Mouse (Mus musculus) hindbrain, embryonic 12.5 days (tissue): ENCODE data around the gene Inhba. TPM values are rescaled to one million over a fixed set of nuclear protein-coding genes. Genes with fewer than 3 reads are reported as not detected.

Experiments used
- ATAC-seq: fragments of 200-750 bp; cut with Nextera tagmentation; 2 replicates; pipeline ENCODE4 v1.8.0; 2017; ENCODE audit warnings: moderate TSS enrichment; ENCODE audit not compliant: low FRiP score
- H3K27ac ChIP-seq: fragments of 300-500 bp; sonication (generic); 2 replicates; pipeline ENCODE4 v1.5.1; 2016; ENCODE audit warnings: mild to moderate bottlenecking
- H3K27me3 ChIP-seq: fragments of 300-500 bp; sonication (generic); 2 replicates; pipeline ENCODE4 v1.6.1; 2016; ENCODE audit warnings: mild to moderate bottlenecking
- H3K36me3 ChIP-seq: fragments of 300-500 bp; sonication (generic); 2 replicates; pipeline ENCODE4 v1.6.1; 2016; ENCODE audit warnings: mild to moderate bottlenecking
- H3K4me1 ChIP-seq: fragments of 300-500 bp; sonication (generic); 2 replicates; pipeline ENCODE4 v1.6.1; 2016
- H3K4me2 ChIP-seq: fragments of 300-500 bp; sonication (generic); replicated peaks from 2 replicates; pipeline ENCODE4 v1.6.1; 2016; ENCODE audit warnings: mild to moderate bottlenecking
- H3K4me3 ChIP-seq: fragments of 300-500 bp; sonication (generic); 2 replicates; pipeline ENCODE4 v1.5.1; 2016; ENCODE audit warnings: mild to moderate bottlenecking
- H3K9ac ChIP-seq: fragments of 300-500 bp; sonication (generic); 2 replicates; pipeline ENCODE4 v1.6.1; 2016; ENCODE audit warnings: mild to moderate bottlenecking, moderate library complexity
- H3K9me3 ChIP-seq: fragments of 300-500 bp; sonication (generic); replicated peaks from 2 replicates; pipeline ENCODE4 v1.6.1; 2016; ENCODE audit warnings: mild to moderate bottlenecking
- WGBS: fragments of 180-500 bp; shearing (Covaris S2); methylation state at CpG from one replicate; pipeline ENCODE4 v1.1.7; 2016; 5-methylcytosine and 5-hydroxymethylcytosine counted together
- polyA plus RNA-seq: library from polyadenylated mRNA; unstranded; fragments of >200 nt; fragmentation: Nextera tagmentation; extraction: Ambion mirVana; gene quantifications from 2 replicates; pipeline ENCODE4 v1.2.1, GENCODE M21; 2016

The Inhba gene
- polyA plus RNA-seq, 1 experiment from 2014 or later: 3.5 TPM

DNA sequence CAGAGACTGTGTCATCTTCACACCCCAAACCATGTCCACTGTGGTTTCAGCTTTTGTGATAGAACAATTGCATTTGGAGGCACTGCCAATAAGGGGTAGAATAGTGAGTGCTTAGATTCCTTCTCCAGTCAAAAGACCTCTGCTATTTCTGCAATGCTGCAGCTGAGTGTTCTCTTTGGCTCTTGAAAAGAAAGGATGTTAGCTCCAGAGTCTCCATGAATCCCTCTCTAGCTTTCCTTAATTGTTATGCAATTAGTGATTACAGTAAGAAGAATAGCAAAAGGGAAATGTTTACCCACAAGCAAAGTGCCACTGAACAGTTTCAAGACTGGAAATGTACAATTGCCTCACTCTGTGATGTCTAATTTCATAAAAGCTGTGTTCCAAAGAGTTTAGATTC, 20.8 kb downstream of the Inhba start:
- Histone ChIP-seq H3K9ac (no peak overlapping the region), H3K4me1 (no peaks in the 10 kb centered on the region), H3K4me2 (no peak overlapping the region), H3K27ac (no peak overlapping the region), H3K9me3 (no peaks in the 10 kb centered on the region), H3K36me3 (no peaks in the 10 kb centered on the region), H3K4me3 (no peak overlapping the region), H3K27me3 (no peaks in the 10 kb centered on the region)
- no peak for ATAC-seq

DNA sequence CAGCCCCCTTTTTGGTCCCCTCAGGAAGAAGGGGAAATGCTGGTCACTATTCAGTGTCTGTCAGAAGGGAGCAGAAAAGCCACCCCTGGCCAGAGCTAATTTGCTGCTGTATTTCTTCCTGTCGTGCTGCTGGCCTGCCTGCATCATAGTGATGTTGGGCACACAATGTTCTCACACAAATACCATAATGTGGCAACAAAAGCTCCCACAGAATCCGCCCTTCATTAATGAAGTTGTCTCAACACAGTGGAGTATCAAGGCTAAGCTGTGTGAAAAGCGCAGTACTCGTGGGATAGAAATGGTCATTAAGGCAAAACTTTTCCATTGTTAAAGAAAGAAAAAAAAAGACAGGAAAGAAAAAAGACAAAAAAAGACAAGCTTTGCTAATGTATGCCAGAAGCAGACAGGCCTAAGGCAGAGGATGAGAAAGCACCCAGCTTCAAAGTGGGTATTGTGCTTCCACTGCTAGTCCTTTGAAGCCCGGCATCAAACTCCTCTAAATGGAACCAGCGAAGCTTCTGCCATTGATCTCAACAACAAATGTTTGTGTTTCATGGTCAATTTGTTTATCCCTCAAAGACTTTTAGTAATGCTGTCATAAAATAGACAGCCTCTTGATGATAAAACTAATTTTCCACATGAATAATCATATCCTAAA, 21.4 kb downstream of the Inhba start:
- no peaks in the 10 kb centered on the region for H3K9me3 ChIP-seq
- no peak for ATAC-seq
- H3K27ac ChIP-seq: no peak overlapping the region
- WGBS: 36% methylated on average over 6 of the region's 6 CpGs
- H3K36me3 ChIP-seq: no peaks in the 10 kb centered on the region
- no peak overlapping the region for H3K4me2 ChIP-seq
- no peak overlapping the region for H3K9ac ChIP-seq
- no peaks in the 10 kb centered on the region for H3K27me3 ChIP-seq
- H3K4me1 ChIP-seq: no peaks in the 10 kb centered on the region
- no peak overlapping the region for H3K4me3 ChIP-seq

DNA sequence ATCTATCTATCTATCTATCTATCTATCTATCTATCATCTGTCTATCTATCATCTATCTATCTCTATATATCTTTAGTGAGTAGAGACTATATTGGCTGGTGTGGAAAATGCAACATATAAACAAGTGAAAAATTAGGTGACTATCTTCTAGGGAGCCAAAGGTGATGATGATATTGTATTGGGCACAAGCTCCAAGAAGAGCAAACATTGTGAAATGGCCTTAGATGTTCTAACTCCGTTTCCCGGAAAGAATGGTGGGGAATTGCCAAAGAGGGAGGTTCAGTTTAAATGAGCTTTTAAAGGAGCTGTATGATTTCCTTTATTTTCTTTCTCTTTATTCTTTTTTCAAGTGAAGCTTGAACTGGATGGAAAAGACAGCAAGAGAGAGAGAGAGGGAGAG, 57.4 kb downstream of the Inhba start:
- Histone ChIP-seq H3K9ac (no peak overlapping the region), H3K27ac (no peak overlapping the region), H3K27me3 (no peaks in the 10 kb centered on the region), H3K9me3 (no peaks in the 10 kb centered on the region), H3K4me3 (no peak overlapping the region), H3K4me2 (no peak overlapping the region), H3K36me3 (no peaks in the 10 kb centered on the region), H3K4me1 (no peaks in the 10 kb centered on the region)
- ATAC-seq: no peak
- 95% methylated on average over 2 of the region's 2 CpGs for WGBS

DNA sequence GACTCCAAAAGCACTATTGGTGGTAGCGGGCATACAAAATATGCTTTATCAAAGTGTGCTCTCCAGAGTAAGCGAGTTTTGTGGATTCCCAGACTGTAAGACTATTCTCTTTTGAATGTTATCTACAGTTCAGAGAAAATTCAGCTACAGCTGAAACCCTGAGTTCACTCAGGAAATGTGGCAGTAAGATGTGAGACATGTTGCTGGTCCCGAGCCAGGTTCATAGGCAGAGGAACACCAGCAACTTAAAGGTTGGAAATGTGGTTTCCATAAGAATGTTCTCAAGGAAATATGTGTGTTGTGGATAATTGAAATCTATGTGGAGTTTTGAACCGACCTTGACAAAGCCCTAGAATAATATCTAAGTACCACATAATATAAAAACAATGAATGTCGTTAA, 65.6 kb downstream of the Inhba start:
- Histone ChIP-seq H3K27ac (no peak overlapping the region), H3K9ac (no peak overlapping the region), H3K27me3 (no peaks in the 10 kb centered on the region), H3K4me3 (no peak overlapping the region), H3K9me3 (no peaks in the 10 kb centered on the region), H3K36me3 (no peaks in the 10 kb centered on the region), H3K4me1 (no peaks in the 10 kb centered on the region), H3K4me2 (no peak overlapping the region)
- WGBS: 85% methylated on average over 5 of the region's 5 CpGs
- ATAC-seq: no peak

DNA sequence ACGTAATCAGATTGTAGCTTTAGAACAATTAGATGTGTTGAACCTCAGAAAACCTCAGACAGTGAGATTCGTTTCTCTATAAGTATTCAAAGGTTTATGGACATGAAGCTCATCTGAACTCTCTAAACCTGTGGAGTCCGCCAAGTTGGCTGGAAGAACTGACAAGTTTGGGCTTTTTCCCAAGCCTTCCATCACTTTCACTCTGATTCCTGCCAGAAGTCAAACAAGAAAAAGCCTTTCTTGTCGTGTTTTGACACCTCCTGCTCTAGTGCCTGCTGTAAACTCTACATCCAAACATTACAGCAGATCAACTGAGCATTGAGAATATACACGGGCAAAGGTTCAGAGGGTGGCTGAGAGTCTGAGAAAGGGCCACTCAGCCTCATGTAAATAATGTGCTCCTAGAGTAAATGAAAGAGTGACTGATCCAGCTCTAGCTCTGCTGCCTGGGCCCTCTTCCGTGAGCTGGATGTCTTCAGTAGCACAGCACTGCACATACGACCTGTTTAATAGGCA, 66.6 kb downstream of the Inhba start:
- 76% methylated on average over 7 of the region's 7 CpGs for WGBS
- no peak overlapping the region for H3K9ac ChIP-seq
- H3K27me3 ChIP-seq: no peaks in the 10 kb centered on the region
- H3K36me3 ChIP-seq: no peaks in the 10 kb centered on the region
- no peak overlapping the region for H3K4me2 ChIP-seq
- H3K4me1 ChIP-seq: no peaks in the 10 kb centered on the region
- no peak overlapping the region for H3K4me3 ChIP-seq
- H3K27ac ChIP-seq: no peak overlapping the region
- ATAC-seq: no peak
- H3K9me3 ChIP-seq: no peaks in the 10 kb centered on the region

DNA sequence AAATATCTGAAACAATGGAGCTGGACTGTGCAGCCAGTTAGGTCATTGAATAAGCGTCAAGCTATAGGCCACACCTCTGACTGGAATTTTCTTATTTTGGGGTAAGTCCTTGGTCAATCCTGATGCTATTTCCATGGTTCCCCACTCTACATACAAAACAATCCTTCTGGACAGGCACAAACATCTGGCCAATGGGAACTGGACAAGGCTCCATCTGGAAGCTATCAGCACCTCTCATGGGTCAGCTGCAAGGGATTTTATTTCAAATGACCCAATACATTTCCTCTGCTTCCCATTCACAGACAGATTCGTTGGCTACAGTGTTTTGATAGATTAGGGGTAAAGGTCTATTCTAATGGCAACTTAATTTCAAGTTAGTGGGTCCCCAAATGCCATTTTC, 68.6 kb downstream of the Inhba start:
- Histone ChIP-seq H3K9me3 (no peaks in the 10 kb centered on the region), H3K4me2 (no peak overlapping the region), H3K27ac (no peak overlapping the region), H3K4me3 (no peak overlapping the region), H3K4me1 (no peaks in the 10 kb centered on the region), H3K9ac (no peak overlapping the region), H3K36me3 (no peaks in the 10 kb centered on the region), H3K27me3 (no peaks in the 10 kb centered on the region)
- WGBS: 50% methylated on average over 2 of the region's 2 CpGs
- ATAC-seq: no peak
